Mouse (Mus musculus): ENCODE measurements around the gene Patz1. TPM values are rescaled to one million over a fixed set of nuclear protein-coding genes. Genes with fewer than 3 reads are reported as not detected.
A peak's percentile ranks its signal among the peaks of the same experiment; 100 is the strongest.

Gene Patz1
- total and polyA plus RNA-seq, 3 experiments, result 29.5 to 37.4 (median 31.5) TPM

DNA sequence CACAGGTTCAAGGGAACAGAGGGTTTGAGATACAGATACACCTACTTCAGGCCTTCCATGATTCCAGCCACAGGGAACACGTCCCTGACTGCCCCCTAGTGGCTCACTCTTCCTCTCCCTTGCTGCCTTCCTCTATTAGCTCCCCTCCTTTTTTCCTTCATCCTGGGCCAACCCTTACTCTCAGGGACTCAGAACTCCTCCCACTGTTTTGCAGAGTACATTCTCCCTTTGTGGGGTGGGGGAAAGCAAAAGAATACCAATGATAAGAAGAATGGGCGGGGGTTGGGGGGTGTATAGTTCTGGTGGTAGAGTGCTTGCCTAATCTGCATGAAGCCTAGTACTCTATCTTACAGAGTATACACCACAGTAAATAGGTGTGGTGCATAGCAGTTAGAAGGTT, 25.5 kb downstream of the Patz1 start:
- peaks cover 0 to 39% of the 10 kb centered on the region in 2 experiments; a peak in 2 of 4 replicates for H3K4me1 ChIP-seq (ENCODE audit: control insufficient read depth in 1 of 2, insufficient read depth in 2 of 2)
- TF ChIP-seq EP300 (IDR thresholded peaks at IDR 0.05; ENCODE audit: low read length) (no peak), ZNF384 (IDR thresholded peaks at IDR 0.05; ENCODE audit: low read depth, low read length) (0 out of 2 replicates have a peak, but pooled peaks have one; percentile 8), CTCF (conservative IDR thresholded peaks at IDR 0.05 in 1 of 2, IDR thresholded peaks at IDR 0.05 in 1 of 2; ENCODE audit: low read depth in 2 of 2, low read length in 2 of 2) (peak; percentile 72 to 75), UBTF (IDR thresholded peaks at IDR 0.05; ENCODE audit: low read depth, low read length) (no peak), RAD21 (IDR thresholded peaks at IDR 0.05; ENCODE audit: low read depth, low read length) (peak; percentile 58), SMC3 (IDR thresholded peaks at IDR 0.05; ENCODE audit: low read depth, low read length) (peak; percentile 62), BHLHE40 (IDR thresholded peaks at IDR 0.05; ENCODE audit: low read depth, low read length) (0 out of 2 replicates have a peak, but pooled peaks have one; percentile 6), POLR2AphosphoS2 (IDR thresholded peaks at IDR 0.05; ENCODE audit: low read depth, low read length) (no peak), SIN3A (IDR thresholded peaks at IDR 0.05; ENCODE audit: low read length) (no peak)
- peaks cover 3% of the 10 kb centered on the region for H3K9me3 ChIP-seq (replicated peaks; ENCODE audit: low read length)
- no peak overlapping the region for H3K4me3 ChIP-seq (replicated peaks in 1 of 3; ENCODE audit: low read depth in 2 of 3, low read length in 2 of 3, poor library complexity in 1 of 3)
- H3K79me2 ChIP-seq (replicated peaks; ENCODE audit: control insufficient read depth, extremely low read depth, insufficient read depth, poor library complexity, severe bottlenecking), result no peaks in the 10 kb centered on the region
- H3K27me3 ChIP-seq (replicated peaks), result no peaks in the 10 kb centered on the region
- H3K36me3 ChIP-seq (replicated peaks in 1 of 2; ENCODE audit: control insufficient read depth in 1 of 2, insufficient read depth in 1 of 2, low read length in 1 of 2), result peaks cover 11 to 54% of the 10 kb centered on the region in 2 experiments
- in situ Hi-C loops (cut with MboI; ENCODE audit: low pct_ligation_motif_present, low pct_unique_long_range_greater_than_20kb, low sequenced_read_pairs), result no loop called here
- no peak overlapping the region for H3K27ac ChIP-seq (ENCODE audit: insufficient read depth, low read depth)
- dilution Hi-C loops (cut with MboI; ENCODE audit: extremely low pct_ligation_motif_present, extremely low pct_unique_long_range_greater_than_20kb, low sequenced_read_pairs), result no loop called here
- H3K4me2 ChIP-seq (ENCODE audit: insufficient read depth, low read depth, poor library complexity, severe bottlenecking), result no peak overlapping the region
- no peak overlapping the region for H3K9ac ChIP-seq (ENCODE audit: insufficient read depth, low read depth)
- DNase-seq (ENCODE audit: extremely low read depth), result peak; percentile 61

GRCm38 (mm10) chr11:3318286-3318685, 29.6 kb downstream of the Patz1 start:
- in situ Hi-C loops (cut with MboI; ENCODE audit: low pct_ligation_motif_present, low pct_unique_long_range_greater_than_20kb, low sequenced_read_pairs), result no loop called here
- no peak for DNase-seq (ENCODE audit: extremely low read depth)
- H3K36me3 ChIP-seq (replicated peaks in 1 of 2; ENCODE audit: control insufficient read depth in 1 of 2, insufficient read depth in 1 of 2, low read length in 1 of 2), result peaks cover 1 to 32% of the 10 kb centered on the region in 2 experiments

GRCm38 (mm10) chr11:3328271-3328670, 39.6 kb downstream of the Patz1 start:
- dilution Hi-C loops (cut with MboI; ENCODE audit: extremely low pct_ligation_motif_present, extremely low pct_unique_long_range_greater_than_20kb, low sequenced_read_pairs), result no loop called here
- no peak for DNase-seq (ENCODE audit: extremely low read depth)

More at GRCm38 (mm10) chr11:3318286-3318685, 29.6 kb downstream of the Patz1 start:
- TF ChIP-seq EP300 (IDR thresholded peaks at IDR 0.05; ENCODE audit: low read length) (no peak), TBP (conservative IDR thresholded peaks at IDR 0.05; ENCODE audit: low read depth, low read length) (no peak), CHD1 (IDR thresholded peaks at IDR 0.05; ENCODE audit: low read depth, low read length) (no peak), USF2 (conservative IDR thresholded peaks at IDR 0.05; ENCODE audit: low read depth, low read length) (no peak), UBTF (IDR thresholded peaks at IDR 0.05; ENCODE audit: low read depth, low read length) (no peak), USF1 (IDR thresholded peaks at IDR 0.05; ENCODE audit: low read depth, low read length) (no peak), NRF1 (IDR thresholded peaks at IDR 0.05; ENCODE audit: low read depth, low read length) (no peak), TCF12 (IDR thresholded peaks at IDR 0.05; ENCODE audit: low read depth, low read length) (no peak)
- Histone ChIP-seq H3K9me3 (replicated peaks; ENCODE audit: low read length) (peaks cover 3% of the 10 kb centered on the region), H3K79me2 (replicated peaks; ENCODE audit: control insufficient read depth, extremely low read depth, insufficient read depth, poor library complexity, severe bottlenecking) (no peaks in the 10 kb centered on the region), H3K4me2 (ENCODE audit: insufficient read depth, low read depth, poor library complexity, severe bottlenecking) (no peak overlapping the region), H3K9ac (ENCODE audit: insufficient read depth, low read depth) (no peak overlapping the region), H3K4me3 (replicated peaks in 1 of 3; ENCODE audit: low read depth in 2 of 3, low read length in 2 of 3, poor library complexity in 1 of 3) (no peak overlapping the region), H3K27me3 (replicated peaks) (no peaks in the 10 kb centered on the region), H3K27ac (ENCODE audit: insufficient read depth, low read depth) (no peak overlapping the region), H3K4me1 (ENCODE audit: control insufficient read depth in 1 of 2, insufficient read depth in 2 of 2) (peaks cover 0 to 8% of the 10 kb centered on the region in 2 experiments; a peak in 1 of 4 replicates)
- dilution Hi-C loops (cut with MboI; ENCODE audit: extremely low pct_ligation_motif_present, extremely low pct_unique_long_range_greater_than_20kb, low sequenced_read_pairs), result no loop called here

More at GRCm38 (mm10) chr11:3328271-3328670, 39.6 kb downstream of the Patz1 start:
- H3K4me3 ChIP-seq (replicated peaks in 1 of 3; ENCODE audit: low read depth in 2 of 3, low read length in 2 of 3, poor library complexity in 1 of 3), result no peak overlapping the region
- H3K79me2 ChIP-seq (replicated peaks; ENCODE audit: control insufficient read depth, extremely low read depth, insufficient read depth, poor library complexity, severe bottlenecking), result no peaks in the 10 kb centered on the region
- peak; percentile 44; the same call in 1 of the 2 replicates for TF ChIP-seq BHLHE40 (IDR thresholded peaks at IDR 0.05; ENCODE audit: low read depth, low read length)
- TF ChIP-seq RCOR1 (conservative IDR thresholded peaks at IDR 0.05; ENCODE audit: low read depth, low read length), result no peak
- TF ChIP-seq MAX (IDR thresholded peaks at IDR 0.05; ENCODE audit: low read length), result no peak
- no peak for TF ChIP-seq ZMIZ1 (IDR thresholded peaks at IDR 0.05; ENCODE audit: low read depth, low read length)
- no peak for TF ChIP-seq KAT2A (IDR thresholded peaks at IDR 0.05; ENCODE audit: insufficient replicate concordance, low read length)
- TF ChIP-seq E2F4 (IDR thresholded peaks at IDR 0.05; ENCODE audit: insufficient replicate concordance, low read depth, low read length), result no peak
- TF ChIP-seq CTCF (conservative IDR thresholded peaks at IDR 0.05 in 1 of 2, IDR thresholded peaks at IDR 0.05 in 1 of 2; ENCODE audit: low read depth in 2 of 2, low read length in 2 of 2), result peak in 1 of 2 experiments; percentile 37; a peak in 1 of 4 replicates
- TF ChIP-seq MAFK (IDR thresholded peaks at IDR 0.05; ENCODE audit: insufficient replicate concordance, low read length), result no peak
- peaks cover 4 to 36% of the 10 kb centered on the region in 2 experiments; a peak in 2 of 4 replicates for H3K4me1 ChIP-seq (ENCODE audit: control insufficient read depth in 1 of 2, insufficient read depth in 2 of 2)
- H3K9me3 ChIP-seq (replicated peaks; ENCODE audit: low read length), result peaks cover 8% of the 10 kb centered on the region
- no peak overlapping the region for H3K4me2 ChIP-seq (ENCODE audit: insufficient read depth, low read depth, poor library complexity, severe bottlenecking)
- no peak overlapping the region for H3K27ac ChIP-seq (ENCODE audit: insufficient read depth, low read depth)
- H3K27me3 ChIP-seq (replicated peaks), result no peaks in the 10 kb centered on the region
- in situ Hi-C loops (cut with MboI; ENCODE audit: low pct_ligation_motif_present, low pct_unique_long_range_greater_than_20kb, low sequenced_read_pairs), result no loop called here
- H3K36me3 ChIP-seq (replicated peaks in 1 of 2; ENCODE audit: control insufficient read depth in 1 of 2, insufficient read depth in 1 of 2, low read length in 1 of 2), result peaks cover 2 to 3% of the 10 kb centered on the region in 2 experiments
- H3K9ac ChIP-seq (ENCODE audit: insufficient read depth, low read depth), result no peak overlapping the region

All from CH12.LX (cell line).